Mouse (Mus musculus) Muller cell, postnatal 12 days (primary cell): ENCODE measurements around the gene Clic1.
A peak's percentile ranks its signal among the peaks of the same experiment; 100 is the strongest.

Experiments used
- DNase-seq: peaks from one replicate; pipeline ENCODE4 v3.0.0-alpha.2; 2015; ENCODE audit errors: inconsistent ontology term

Gene Clic1

GRCm38 (mm10) chr17:35092403-35093198, 42.8 kb downstream of the Clic1 start:
- no peak for DNase-seq

GRCm38 (mm10) chr17:35094475-35095365, 45.0 kb downstream of the Clic1 start:
- DNase-seq = no peak

GRCm38 (mm10) chr17:35096597-35096996, 46.8 kb downstream of the Clic1 start:
- DNase-seq = no peak

- no peak for DNase-seq
Observed at GRCm38 (mm10) chr17:35097164-35097655, 47.4 kb downstream of the Clic1 start.

GRCm38 (mm10) chr17:35100196-35100765, 50.5 kb downstream of the Clic1 start:
- DNase-seq = no peak

- no peak for DNase-seq
Observed at GRCm38 (mm10) chr17:35101161-35101560, 51.4 kb downstream of the Clic1 start.

- no peak for DNase-seq
Observed at GRCm38 (mm10) chr17:35102299-35102698, 52.5 kb downstream of the Clic1 start.

GRCm38 (mm10) chr17:35103221-35103690, 53.5 kb downstream of the Clic1 start:
- DNase-seq = no peak

- DNase-seq = no peak
Observed at GRCm38 (mm10) chr17:35104079-35104478, 54.3 kb downstream of the Clic1 start.

GRCm38 (mm10) chr17:35104754-35105153, 55.0 kb downstream of the Clic1 start:
- DNase-seq = no peak

GRCm38 (mm10) chr17:35105740-35106389, 56.1 kb downstream of the Clic1 start:
- DNase-seq = peak; percentile 51

GRCm38 (mm10) chr17:35106522-35106921, 56.8 kb downstream of the Clic1 start:
- no peak for DNase-seq

GRCm38 (mm10) chr17:35108097-35108496, 58.3 kb downstream of the Clic1 start, which contains the start of gene Ly6g5c:
Ly6g5c (plus strand) TSS chr17:35108279.
- no peak for DNase-seq
